In the genomic region with DNA sequence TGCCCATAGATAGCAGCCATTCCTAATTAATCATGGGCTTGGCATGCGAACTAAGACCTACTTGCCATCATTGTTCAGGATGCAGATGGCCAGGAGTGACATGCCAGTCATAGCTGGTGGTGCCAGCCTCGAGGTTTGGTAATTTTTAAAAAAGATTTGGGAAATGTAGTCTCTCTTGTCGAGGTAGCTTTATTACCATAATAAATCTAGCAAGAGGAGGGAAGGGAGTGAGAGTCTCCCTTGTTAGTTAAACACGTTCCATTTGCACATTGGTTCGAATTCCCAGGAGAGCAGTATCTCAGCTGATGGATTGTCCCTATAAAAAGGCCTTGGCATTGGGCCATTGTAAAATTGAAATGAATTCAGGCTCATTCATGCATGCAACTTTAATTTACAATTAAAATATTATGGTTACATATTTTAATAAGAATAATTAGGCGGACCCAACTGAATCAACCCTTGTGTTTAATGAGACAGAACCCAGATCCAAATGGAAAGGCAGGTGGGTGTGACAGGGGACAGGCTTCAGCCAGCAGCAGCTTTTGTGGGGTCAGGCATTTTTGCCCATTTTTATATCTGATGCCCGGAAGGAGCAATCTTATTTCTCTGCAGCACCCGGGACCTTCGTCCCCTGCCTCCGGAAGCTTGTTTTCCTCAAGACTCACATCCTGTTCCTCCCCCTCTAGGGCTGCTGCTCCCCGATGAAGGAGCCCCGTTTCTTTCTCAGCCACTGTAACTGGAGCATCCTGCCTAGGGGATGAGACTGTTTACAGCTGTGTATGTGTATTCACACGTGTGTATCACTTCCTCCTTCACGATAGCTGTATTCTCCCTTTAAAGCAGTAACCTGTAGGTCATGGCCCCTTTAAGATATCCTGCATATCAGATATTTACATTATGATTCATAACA, we compare ENCODE assay signal across 12 mouse cellular contexts. TPM values are rescaled to one million over a fixed set of nuclear protein-coding genes. Genes with fewer than 3 reads are reported as not detected.
A peak's percentile ranks its signal among the peaks of the same experiment; 100 is the strongest.
DNase-seq lines count a peak whose midpoint lies in the region; ATAC-seq and TF ChIP-seq lines count a peak whose summit lies in the region.
"Had no signal": no experiment of that assay in that cellular context is flagged by ENCODE, and none has a peak within 500 bp of the region (broad histone marks: within the 10 kb centered on the region; RNA-seq: fewer than 3 reads in every experiment).

No protein-coding gene starts in this region.

- no peak overlapping the region for H3K9ac ChIP-seq in forebrain, embryonic 12.5 days
- H3K9ac ChIP-seq in forebrain, embryonic 11.5 days (ENCODE audit: low read length), result no peak overlapping the region
- H3K9ac ChIP-seq in midbrain, embryonic 16.5 days (ENCODE audit: low read depth, low read length), result peak overlapping the region; percentile 21; the same call in 1 of the 2 replicates
- no peak overlapping the region for H3K9ac ChIP-seq in heart, embryonic 12.5 days
- H3K9ac ChIP-seq: liver, embryonic 15.5 days; midbrain, embryonic 12.5 days had no signal

- DNase-seq in forebrain, embryonic 11.5 days (ENCODE audit: low spot score), result no peak
- no peak for DNase-seq in layer of hippocampus, adult 2 months (ENCODE audit: low spot score in 2 of 2)
- no peak for DNase-seq in layer of hippocampus, postnatal 36 days
- DNase-seq in brain, embryonic 14.5 days (ENCODE audit: low read depth), result peak; percentile 70
- no peak for DNase-seq in right cerebral cortex, adult 2 months (ENCODE audit: low spot score in 2 of 2)
- DNase-seq: embryo, embryonic 11 days had no signal

- no peak for TF ChIP-seq POLR2A in brain, embryonic 14.5 days (IDR thresholded peaks at IDR 0.05; ENCODE audit: borderline replicate concordance, extremely low read depth, insufficient read depth, insufficient read length, poor library complexity, severe bottlenecking)

- 0 out of 2 replicates have a peak, but pooled peaks cover 3% of the 10 kb centered on the region for H3K36me3 ChIP-seq in forebrain, embryonic 12.5 days (replicated peaks)
- H3K36me3 ChIP-seq in forebrain, embryonic 11.5 days (ENCODE audit: control insufficient read depth, insufficient read depth, low read length), result no peaks in the 10 kb centered on the region
- no peaks in the 10 kb centered on the region for H3K36me3 ChIP-seq in midbrain, embryonic 16.5 days (ENCODE audit: control insufficient read depth, insufficient read depth, low read length)
- H3K36me3 ChIP-seq in heart, embryonic 12.5 days, result peaks cover 4% of the 10 kb centered on the region; the same call in 1 of the 2 replicates
- H3K36me3 ChIP-seq: liver, embryonic 15.5 days had no signal

- peaks cover 5% of the 10 kb centered on the region for H3K4me1 ChIP-seq in forebrain, embryonic 12.5 days
- H3K4me1 ChIP-seq in forebrain, embryonic 11.5 days (replicated peaks; ENCODE audit: control insufficient read depth, insufficient read depth, low read length), result no peaks in the 10 kb centered on the region
- H3K4me1 ChIP-seq in midbrain, embryonic 16.5 days (ENCODE audit: control insufficient read depth, insufficient read depth, low read length), result no peaks in the 10 kb centered on the region
- peaks cover 3% of the 10 kb centered on the region; the same call in 1 of the 2 replicates for H3K4me1 ChIP-seq in heart, embryonic 12.5 days (replicated peaks)
- H3K4me1 ChIP-seq: liver, embryonic 15.5 days; midbrain, embryonic 12.5 days had no signal

- TF ChIP-seq CTCF in layer of hippocampus, adult 2 months (conservative IDR thresholded peaks at IDR 0.05), result no peak
- TF ChIP-seq CTCF in brain, embryonic 14.5 days (IDR thresholded peaks at IDR 0.05; ENCODE audit: borderline replicate concordance, extremely low read depth, insufficient read depth, insufficient read length), result no peak

- H3K27me3 ChIP-seq in forebrain, embryonic 12.5 days, result no peaks in the 10 kb centered on the region
- no peaks in the 10 kb centered on the region for H3K27me3 ChIP-seq in forebrain, embryonic 11.5 days (ENCODE audit: control insufficient read depth, insufficient read depth, low read length)
- no peaks in the 10 kb centered on the region for H3K27me3 ChIP-seq in midbrain, embryonic 16.5 days (ENCODE audit: control insufficient read depth, insufficient read depth, low read depth, low read length)
- no peaks in the 10 kb centered on the region for H3K27me3 ChIP-seq in heart, embryonic 12.5 days (replicated peaks)
- H3K27me3 ChIP-seq: CH12.LX; liver, embryonic 15.5 days; midbrain, embryonic 12.5 days had no signal

- 72% methylated on average over 14 of the region's 14 CpGs for WGBS in forebrain, embryonic 12.5 days
- WGBS in forebrain, embryonic 11.5 days, result 83% methylated on average over 14 of the region's 14 CpGs
- WGBS in midbrain, embryonic 16.5 days, result 60% methylated on average over 14 of the region's 14 CpGs
- WGBS in heart, embryonic 12.5 days, result 64% methylated on average over 14 of the region's 14 CpGs

- no peak overlapping the region for H3K4me3 ChIP-seq in forebrain, embryonic 12.5 days (replicated peaks)
- no peak overlapping the region for H3K4me3 ChIP-seq in forebrain, embryonic 11.5 days (ENCODE audit: low read depth, low read length)
- no peak overlapping the region for H3K4me3 ChIP-seq in layer of hippocampus, adult 2 months
- no peak overlapping the region for H3K4me3 ChIP-seq in midbrain, embryonic 16.5 days (ENCODE audit: low read depth, low read length)
- no peak overlapping the region for H3K4me3 ChIP-seq in heart, embryonic 12.5 days
- H3K4me3 ChIP-seq: liver, embryonic 15.5 days; midbrain, embryonic 12.5 days had no signal

- H3K27ac ChIP-seq in forebrain, embryonic 12.5 days, result 0 out of 2 replicates have a peak overlapping the region, but pooled peaks have one; percentile 13
- H3K27ac ChIP-seq in forebrain, embryonic 11.5 days (ENCODE audit: low read depth, low read length), result no peak overlapping the region
- H3K27ac ChIP-seq in layer of hippocampus, adult 2 months, result peak overlapping the region; percentile 0; the same call in 1 of the 2 replicates
- H3K27ac ChIP-seq in midbrain, embryonic 16.5 days (ENCODE audit: low read length), result peak overlapping the region; percentile 37
- no peak overlapping the region for H3K27ac ChIP-seq in heart, embryonic 12.5 days (ENCODE audit: poor library complexity, severe bottlenecking)
- H3K27ac ChIP-seq: liver, embryonic 15.5 days; midbrain, embryonic 12.5 days had no signal

- ATAC-seq in forebrain, embryonic 12.5 days (ENCODE audit: low FRiP score), result no peak
- ATAC-seq in forebrain, embryonic 11.5 days (replicated peaks; ENCODE audit: low FRiP score), result no peak
- ATAC-seq in midbrain, embryonic 16.5 days, result no peak
- ATAC-seq in heart, embryonic 12.5 days (ENCODE audit: insufficient number of reproducible peaks, low FRiP score), result no peak

- no peak overlapping the region for H3K4me2 ChIP-seq in forebrain, embryonic 12.5 days
- no peak overlapping the region for H3K4me2 ChIP-seq in forebrain, embryonic 11.5 days (ENCODE audit: low read depth, low read length, severe bottlenecking)
- no peak overlapping the region for H3K4me2 ChIP-seq in midbrain, embryonic 16.5 days (ENCODE audit: low read length)
- H3K4me2 ChIP-seq in heart, embryonic 12.5 days, result no peak overlapping the region
- H3K4me2 ChIP-seq: liver, embryonic 15.5 days; midbrain, embryonic 12.5 days had no signal

- no peaks in the 10 kb centered on the region for H3K9me3 ChIP-seq in forebrain, embryonic 12.5 days
- no peaks in the 10 kb centered on the region for H3K9me3 ChIP-seq in forebrain, embryonic 11.5 days (ENCODE audit: control insufficient read depth, low read length)
- no peaks in the 10 kb centered on the region for H3K9me3 ChIP-seq in midbrain, embryonic 16.5 days (replicated peaks; ENCODE audit: control insufficient read depth, low read length, poor library complexity, severe bottlenecking)
- H3K9me3 ChIP-seq in heart, embryonic 12.5 days (replicated peaks), result 0 out of 2 replicates have a peak, but pooled peaks cover 4% of the 10 kb centered on the region
- H3K9me3 ChIP-seq: liver, embryonic 15.5 days; midbrain, embryonic 12.5 days had no signal

RNA-seq across cellular contexts. Expression of a gene that starts 43.3 kb away (rescaled TPM):
- polyA plus RNA-seq in forebrain, embryonic 12.5 days (2016; fragmentation: Nextera tagmentation; extraction: Ambion mirVana), result 39.8 and 40.2 TPM in 2 replicates
- 40.1 and 41.4 TPM in 2 replicates for polyA plus RNA-seq in forebrain, embryonic 11.5 days (2014; fragmentation: Nextera tagmentation; extraction: Ambion mirVana)
- 100 to 1,000 TPM in 1 of 2 experiments, 10 to 100 TPM in 1; 98.0 to 103 TPM for total RNA-seq in layer of hippocampus, adult 2 months (2021)
- total RNA-seq in layer of hippocampus, postnatal 36 days (2021), result 100 to 1,000 TPM; 104 to 106 TPM
- 16.5 and 23.0 TPM in 2 replicates for polyA plus RNA-seq in brain, embryonic 14.5 days (2012; rRNA removed)
- polyA plus RNA-seq in midbrain, embryonic 16.5 days (2015; fragmentation: Nextera tagmentation; extraction: Ambion mirVana), result 68.9 and 70.6 TPM in 2 replicates
- polyA plus RNA-seq in heart, embryonic 12.5 days (2016; fragmentation: Nextera tagmentation; extraction: Ambion mirVana), result 21.4 and 23.7 TPM in 2 replicates

Comparison
In these comparisons a context has a peak if more than half of its experiments do, and no peak if none do; other contexts are left out.
1. H3K27ac ChIP-seq: peak in forebrain, embryonic 12.5 days (single experiment), layer of hippocampus, adult 2 months (single experiment) and midbrain, embryonic 16.5 days (single experiment); none in forebrain, embryonic 11.5 days (single experiment) and heart, embryonic 12.5 days (single experiment).